Mouse (Mus musculus) myocyte (in vitro differentiated cells): ENCODE measurements at regions not wholly inside any gene's neighbourhood (a gene's known extent, or its start where the extent isn't known, plus 50 kb on each side); places are given as distances from the start of the nearest gene placed in this dataset.
A peak's percentile ranks its signal among the peaks of the same experiment; 100 is the strongest.

Source experiments
- H3K27me3 ChIP-seq: one replicate; pipeline ENCODE4 v1.6.1; 2011; ENCODE audit not compliant: control insufficient read depth, insufficient read depth, insufficient read length
- H3K36me3 ChIP-seq: one replicate; pipeline ENCODE4 v1.6.1; 2011; ENCODE audit not compliant: control insufficient read depth, insufficient read depth
- H3K4me2 ChIP-seq: one replicate; pipeline ENCODE4 v1.6.1; 2011; ENCODE audit warnings: low read depth, control low read depth
- H3K4me3 ChIP-seq: one replicate; pipeline ENCODE4 v1.5.1; 2011; ENCODE audit warnings: mild to moderate bottlenecking, control low read depth, moderate library complexity
- H3K79me2 ChIP-seq: one replicate; pipeline ENCODE4 v1.6.1; 2011; ENCODE audit not compliant: control insufficient read depth, insufficient read depth
- H3ac ChIP-seq: one replicate; pipeline ENCODE4 v1.6.1; 2011; ENCODE audit not compliant: control insufficient read depth, insufficient read length
- CEBPB ChIP-seq: IDR thresholded peaks from 2 replicates; pipeline ENCODE4 v1.6.1; 2011; ENCODE audit warnings: mild to moderate bottlenecking, moderate library complexity; ENCODE audit not compliant: poor library complexity, insufficient read depth, severe bottlenecking
- E2F4 ChIP-seq: IDR thresholded peaks from one replicate; pipeline ENCODE4 v1.6.1; 2011; ENCODE audit warnings: mild to moderate bottlenecking, control low read depth, moderate library complexity; ENCODE audit not compliant: insufficient read depth
- MAX ChIP-seq: IDR thresholded peaks from one replicate; pipeline ENCODE4 v1.6.1; 2011; ENCODE audit warnings: low read depth, mild to moderate bottlenecking, control low read depth
- MYOD1 ChIP-seq, 3 experiments: IDR thresholded peaks; one replicate each; pipeline ENCODE4 v1.6.1; 2011; ENCODE audit warnings: control low read depth in 2 of 3, low read depth in 2 of 3, mild to moderate bottlenecking in 2 of 3, moderate library complexity in 1 of 3; ENCODE audit not compliant: insufficient read length in 2 of 3, control insufficient read depth in 1 of 3
- MYOG ChIP-seq, 3 experiments: IDR thresholded peaks; one replicate each; pipeline ENCODE4 v1.6.1; 2011; ENCODE audit warnings: control low read depth in 2 of 3, low read depth in 2 of 3, mild to moderate bottlenecking in 2 of 3; ENCODE audit not compliant: insufficient read length in 2 of 3, control insufficient read depth in 1 of 3, insufficient read depth in 1 of 3
- POLR2A ChIP-seq: IDR thresholded peaks from one replicate; pipeline ENCODE4 v1.6.1; 2011; ENCODE audit warnings: low read depth, mild to moderate bottlenecking, control low read depth, moderate library complexity; ENCODE audit not compliant: insufficient read length
- POLR2AphosphoS2 ChIP-seq: IDR thresholded peaks from one replicate; pipeline ENCODE4 v1.6.1; 2011; ENCODE audit warnings: low read depth, control low read depth; ENCODE audit not compliant: insufficient read length
- REST ChIP-seq: IDR thresholded peaks from one replicate; pipeline ENCODE4 v1.6.1; 2011; ENCODE audit warnings: mild to moderate bottlenecking, control low read depth, moderate library complexity; ENCODE audit not compliant: insufficient read depth, insufficient read length
- SRF ChIP-seq: IDR thresholded peaks from one replicate; pipeline ENCODE4 v1.6.1; 2011; ENCODE audit warnings: low read depth; ENCODE audit not compliant: control insufficient read depth, insufficient read length
- TCF12 ChIP-seq: IDR thresholded peaks from one replicate; pipeline ENCODE4 v1.6.1; 2011; ENCODE audit warnings: mild to moderate bottlenecking, control low read depth; ENCODE audit not compliant: poor library complexity, insufficient read depth, severe bottlenecking
- TCF3 ChIP-seq: IDR thresholded peaks from one replicate; pipeline ENCODE4 v1.6.1; 2011; ENCODE audit warnings: low read depth, control low read depth; ENCODE audit not compliant: insufficient read length
- USF1 ChIP-seq: IDR thresholded peaks from one replicate; pipeline ENCODE4 v1.6.1; 2011; ENCODE audit warnings: low read depth, mild to moderate bottlenecking, control low read depth, moderate library complexity

DNA sequence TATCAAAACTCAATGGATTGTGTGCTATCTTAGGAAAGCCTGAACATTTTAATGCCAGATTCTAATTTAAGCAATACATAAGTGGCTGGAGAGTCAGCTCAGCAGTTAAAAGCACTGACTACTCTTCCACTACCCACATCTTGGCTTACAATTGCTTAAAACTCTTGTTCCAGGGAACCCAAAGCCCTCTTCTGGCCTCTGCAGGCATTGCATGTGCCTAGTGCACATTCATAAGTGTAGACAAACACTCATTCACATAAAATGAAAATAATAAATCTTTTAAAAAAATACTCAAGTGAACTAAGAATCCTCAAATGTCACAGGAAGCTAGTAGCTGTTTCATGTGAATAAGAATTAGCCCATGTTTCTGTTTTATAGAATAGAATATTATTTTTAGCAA, 236.5 kb downstream of the Agtpbp1 start:
- H3K4me3 ChIP-seq = no peak overlapping the region
- H3K4me2 ChIP-seq = no peak overlapping the region
- H3K27me3 ChIP-seq = no peaks in the 10 kb centered on the region
- no peak overlapping the region for H3ac ChIP-seq
- no peaks in the 10 kb centered on the region for H3K79me2 ChIP-seq
- TF ChIP-seq POLR2A (no peak), TCF3 (no peak), POLR2AphosphoS2 (no peak), SRF (no peak), MYOD1 (IDR thresholded peaks at IDR 0.05; ENCODE audit: control insufficient read depth in 1 of 3, insufficient read length in 2 of 3, low read depth in 2 of 3) (no peak), USF1 (no peak), TCF12 (no peak)
- no peaks in the 10 kb centered on the region for H3K36me3 ChIP-seq

DNA sequence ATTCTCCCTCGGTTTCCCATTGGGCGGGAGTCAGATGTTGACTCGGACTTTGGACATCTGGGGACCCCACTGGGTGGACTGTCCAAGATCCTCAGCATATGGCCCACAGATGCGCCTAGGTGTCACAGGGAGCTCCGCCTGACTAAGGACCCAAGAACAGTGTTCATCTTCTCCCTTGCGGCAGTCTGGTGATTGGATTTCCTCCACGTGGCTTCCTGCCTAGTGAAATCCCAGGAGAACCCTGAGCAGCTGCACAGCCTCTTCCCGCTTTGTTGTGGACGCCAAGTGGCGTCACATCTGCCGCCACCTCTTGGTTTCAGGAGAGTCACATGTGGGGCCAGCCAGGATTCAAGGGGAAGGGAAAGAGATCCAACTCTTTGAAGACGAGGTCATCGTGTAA, 243.2 kb downstream of the Agtpbp1 start:
- H3K79me2 ChIP-seq = no peaks in the 10 kb centered on the region
- no peak overlapping the region for H3ac ChIP-seq
- no peaks in the 10 kb centered on the region for H3K27me3 ChIP-seq
- H3K36me3 ChIP-seq = no peaks in the 10 kb centered on the region
- TF ChIP-seq MAX = no peak
- TF ChIP-seq USF1 = no peak
- no peak for TF ChIP-seq MYOG (IDR thresholded peaks at IDR 0.05; ENCODE audit: control insufficient read depth in 1 of 3, insufficient read depth in 1 of 3, insufficient read length in 2 of 3, low read depth in 2 of 3)
- TF ChIP-seq POLR2AphosphoS2 = no peak
- no peak for TF ChIP-seq MYOD1 (IDR thresholded peaks at IDR 0.05; ENCODE audit: control insufficient read depth in 1 of 3, insufficient read length in 2 of 3, low read depth in 2 of 3)
- no peak for TF ChIP-seq TCF12
- no peak for TF ChIP-seq SRF
- no peak for TF ChIP-seq CEBPB
- no peak for TF ChIP-seq TCF3
- no peak for TF ChIP-seq E2F4
- TF ChIP-seq POLR2A = no peak
- no peak for TF ChIP-seq REST
- H3K4me3 ChIP-seq = no peak overlapping the region
- no peak overlapping the region for H3K4me2 ChIP-seq

DNA sequence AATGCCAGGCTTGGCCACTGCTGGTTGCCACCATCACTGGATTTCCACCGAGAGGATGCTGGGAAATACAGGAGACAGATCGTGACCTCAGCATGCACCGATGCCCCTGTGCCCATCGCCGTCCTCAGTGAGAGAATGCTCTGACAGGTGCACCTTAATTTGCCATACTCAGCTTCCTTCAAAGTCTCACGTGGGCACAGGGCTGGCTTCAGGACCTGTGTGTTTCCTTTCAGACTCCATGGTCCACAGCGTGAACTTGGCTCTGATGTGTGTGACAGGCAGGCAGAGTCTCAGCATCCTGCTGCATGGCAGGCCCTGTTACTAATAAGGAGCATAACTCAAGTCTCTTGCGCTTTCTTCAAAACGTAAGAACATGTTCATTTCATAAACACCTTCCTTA, 246.6 kb downstream of the Agtpbp1 start:
- Histone ChIP-seq H3K4me2 (no peak overlapping the region), H3K27me3 (no peaks in the 10 kb centered on the region), H3K79me2 (no peaks in the 10 kb centered on the region), H3ac (no peak overlapping the region), H3K4me3 (no peak overlapping the region), H3K36me3 (no peaks in the 10 kb centered on the region)
- TF ChIP-seq SRF (no peak), REST (no peak), E2F4 (no peak), MAX (no peak), TCF3 (no peak), CEBPB (no peak), POLR2A (no peak), TCF12 (no peak), MYOG (IDR thresholded peaks at IDR 0.05; ENCODE audit: control insufficient read depth in 1 of 3, insufficient read depth in 1 of 3, insufficient read length in 2 of 3, low read depth in 2 of 3) (no peak), POLR2AphosphoS2 (no peak), USF1 (no peak), MYOD1 (IDR thresholded peaks at IDR 0.05; ENCODE audit: control insufficient read depth in 1 of 3, insufficient read length in 2 of 3, low read depth in 2 of 3) (no peak)

DNA sequence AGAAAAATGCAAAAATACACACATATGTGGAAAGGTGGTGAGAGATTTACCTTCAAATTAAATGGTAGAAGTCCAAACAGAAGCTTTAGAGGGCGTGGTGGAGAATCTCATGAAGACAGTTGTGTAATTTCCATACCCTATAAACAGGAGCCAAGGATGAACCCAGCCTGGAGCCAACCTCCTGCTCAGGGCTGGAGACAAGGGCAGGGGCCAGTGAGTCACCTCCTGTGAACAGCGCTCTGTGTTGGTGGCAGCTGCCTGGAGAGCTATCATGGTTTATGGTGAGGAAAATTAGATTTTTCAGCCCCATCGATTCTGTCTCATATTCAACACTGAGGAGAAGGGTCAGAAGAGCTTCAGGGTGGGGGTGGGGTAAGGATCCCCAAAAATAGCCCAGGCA, 261.1 kb downstream of the Agtpbp1 start:
- Histone ChIP-seq H3K27me3 (no peaks in the 10 kb centered on the region), H3ac (no peak overlapping the region), H3K36me3 (no peaks in the 10 kb centered on the region), H3K79me2 (no peaks in the 10 kb centered on the region), H3K4me2 (no peak overlapping the region), H3K4me3 (no peak overlapping the region)
- TF ChIP-seq MAX = no peak

- H3K27me3 ChIP-seq = no peaks in the 10 kb centered on the region
- TF ChIP-seq MYOG (IDR thresholded peaks at IDR 0.05; ENCODE audit: control insufficient read depth in 1 of 3, insufficient read depth in 1 of 3, insufficient read length in 2 of 3, low read depth in 2 of 3) (no peak), REST (peak; percentile 57), MAX (no peak), E2F4 (no peak), POLR2AphosphoS2 (no peak), MYOD1 (IDR thresholded peaks at IDR 0.05; ENCODE audit: control insufficient read depth in 1 of 3, insufficient read length in 2 of 3, low read depth in 2 of 3) (no peak), TCF3 (no peak)
- H3ac ChIP-seq = no peak overlapping the region
- H3K36me3 ChIP-seq = no peaks in the 10 kb centered on the region
- no peaks in the 10 kb centered on the region for H3K79me2 ChIP-seq
- no peak overlapping the region for H3K4me3 ChIP-seq
- no peak overlapping the region for H3K4me2 ChIP-seq
Observed at GRCm38 (mm10) chr13:59323441-59323840, 261.6 kb downstream of the Agtpbp1 start.
